Comparison of ENCODE assay signal across 17 mouse cellular contexts in the genomic region with DNA sequence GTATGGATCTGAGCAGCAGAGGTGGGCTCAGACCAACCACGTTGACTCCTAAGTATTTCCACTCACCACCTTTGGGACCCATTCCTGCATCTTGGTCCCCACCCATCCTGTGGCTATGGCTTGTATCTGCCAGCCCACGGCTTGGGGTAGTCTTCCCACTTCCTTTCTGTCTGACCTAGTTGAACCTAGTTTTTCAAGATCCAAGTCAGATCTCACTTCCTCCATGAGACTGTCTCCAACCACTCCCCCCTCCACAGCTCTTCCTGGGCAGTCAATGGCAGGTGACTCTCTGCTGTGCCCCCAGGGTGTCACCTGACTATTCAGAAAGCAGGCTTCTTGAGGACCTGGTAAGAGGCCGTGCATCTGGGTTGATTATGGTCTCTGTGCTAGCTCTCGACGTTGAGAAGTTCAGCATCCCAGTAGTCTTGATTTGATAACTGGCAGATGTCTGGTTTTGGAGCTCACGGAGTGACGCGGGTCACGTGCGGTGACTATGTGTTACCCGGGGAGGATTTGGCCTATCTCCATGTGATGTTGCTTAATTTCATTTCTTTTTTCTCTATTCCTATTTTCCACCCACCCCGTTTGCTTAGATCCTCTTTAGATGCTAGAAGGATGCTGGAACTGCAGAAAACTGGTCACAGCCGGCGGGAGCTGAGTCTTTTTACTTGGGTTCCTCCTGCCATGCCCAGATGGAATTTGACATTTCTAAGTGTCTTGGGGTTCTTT.
A peak's percentile ranks its signal among the peaks of the same experiment; 100 is the strongest.
DNase-seq lines count a peak whose midpoint lies in the region; ATAC-seq and TF ChIP-seq lines count a peak whose summit lies in the region.
"Had no signal": no experiment of that assay in that cellular context is flagged by ENCODE, and none has a peak within 500 bp of the region (broad histone marks: within the 10 kb centered on the region; RNA-seq: fewer than 3 reads in every experiment).

No protein-coding gene starts in this region.

- no peaks in the 10 kb centered on the region for H3K9me3 ChIP-seq in liver, embryonic 11.5 days (ENCODE audit: control insufficient read depth, low read length)
- H3K9me3 ChIP-seq: heart, embryonic 12.5 days; hindbrain, embryonic 13.5 days; limb, embryonic 12.5 days; neural tube, embryonic 15.5 days; stomach, embryonic 15.5 days had no signal

- no peaks in the 10 kb centered on the region for H3K27me3 ChIP-seq in liver, adult 2 months (ENCODE audit: control insufficient read depth, insufficient read depth, low read length)
- H3K27me3 ChIP-seq in liver, embryonic 11.5 days (replicated peaks; ENCODE audit: control insufficient read depth, insufficient read depth, low read length): no peaks in the 10 kb centered on the region
- H3K27me3 ChIP-seq: heart, embryonic 12.5 days; hindbrain, embryonic 13.5 days; limb, embryonic 12.5 days; neural tube, embryonic 15.5 days; stomach, embryonic 15.5 days had no signal

- peak; percentile 5 for DNase-seq in gastrocnemius, adult 18-20 months (ENCODE audit: low spot score)
- DNase-seq in gastrocnemius, postnatal 4 days (ENCODE audit: low spot score in 2 of 2): no peak
- peak; percentile 30 for DNase-seq in liver, adult 2 months (ENCODE audit: extremely low read depth, low read depth, low spot score)
- DNase-seq in liver, embryonic 11.5 days (ENCODE audit: low spot score): no peak
- no peak for DNase-seq in adrenal gland, adult 18-20 months (ENCODE audit: low spot score in 2 of 2)
- no peak for DNase-seq in yolk sac, embryonic 10.5 days (ENCODE audit: low spot score)
- DNase-seq: adrenal gland, postnatal 36 days; cerebellum, adult 18-20 months; embryo, embryonic 11 days; kidney, adult 8-10 months had no signal

- H3K4me1 ChIP-seq in liver, adult 2 months (ENCODE audit: control insufficient read depth, insufficient read depth, low read length): no peaks in the 10 kb centered on the region
- H3K4me1 ChIP-seq in liver, embryonic 11.5 days (replicated peaks; ENCODE audit: control insufficient read depth, insufficient read depth, low read length): peaks cover 8% of the 10 kb centered on the region; the same call in 1 of the 2 replicates
- peaks cover 71% of the 10 kb centered on the region for H3K4me1 ChIP-seq in bone marrow macrophage, adult 2 months (ENCODE audit: control insufficient read depth, insufficient read depth, low read length)

- H3K4me2 ChIP-seq in liver, embryonic 11.5 days: no peak overlapping the region
- H3K4me2 ChIP-seq: heart, embryonic 12.5 days; hindbrain, embryonic 13.5 days; limb, embryonic 12.5 days; neural tube, embryonic 15.5 days; stomach, embryonic 15.5 days had no signal

- ATAC-seq in liver, embryonic 11.5 days (replicated peaks; ENCODE audit: low FRiP score): no peak
- ATAC-seq in megakaryocyte, adult 5-6 weeks (ENCODE audit: poor library complexity, severe bottlenecking): peak; percentile 60

- no peak for TF ChIP-seq CTCF in liver, adult 2 months (IDR thresholded peaks at IDR 0.05; ENCODE audit: low read depth, low read length)
- TF ChIP-seq CTCF in bone marrow macrophage, adult 2 months (IDR thresholded peaks at IDR 0.05; ENCODE audit: low read depth, low read length): no peak

- TF ChIP-seq POLR2A in liver, adult 2 months (IDR thresholded peaks at IDR 0.05; ENCODE audit: extremely low read depth, insufficient read depth, low read length): no peak
- no peak for TF ChIP-seq POLR2A in bone marrow macrophage, adult 2 months (IDR thresholded peaks at IDR 0.05; ENCODE audit: borderline replicate concordance, low read depth, low read length)

- H3K36me3 ChIP-seq in liver, adult 2 months (ENCODE audit: control insufficient read depth, insufficient read depth, low read length): no peaks in the 10 kb centered on the region
- no peaks in the 10 kb centered on the region for H3K36me3 ChIP-seq in liver, embryonic 11.5 days (ENCODE audit: control insufficient read depth, insufficient read depth, low read length)
- H3K36me3 ChIP-seq: hindbrain, embryonic 13.5 days; limb, embryonic 12.5 days; neural tube, embryonic 15.5 days; stomach, embryonic 15.5 days had no signal

- no peak overlapping the region for H3K4me3 ChIP-seq in liver, adult 2 months (ENCODE audit: insufficient read depth, low read depth, low read length)
- no peak overlapping the region for H3K4me3 ChIP-seq in liver, embryonic 11.5 days (ENCODE audit: low read depth, low read length)
- H3K4me3 ChIP-seq in bone marrow macrophage, adult 2 months (ENCODE audit: insufficient read depth, low read length): peak overlapping the region; percentile 6; the same call in 1 of the 2 replicates
- H3K4me3 ChIP-seq: heart, embryonic 12.5 days; hindbrain, embryonic 13.5 days; limb, embryonic 12.5 days; neural tube, embryonic 15.5 days; stomach, embryonic 15.5 days had no signal

- no peak overlapping the region for H3K27ac ChIP-seq in liver, adult 2 months (replicated peaks; ENCODE audit: insufficient read depth, low read depth, low read length)
- no peak overlapping the region for H3K27ac ChIP-seq in liver, embryonic 11.5 days (ENCODE audit: low read depth, low read length)
- H3K27ac ChIP-seq in bone marrow macrophage, adult 2 months (ENCODE audit: insufficient read depth, low read depth, low read length): peak overlapping the region; percentile 88
- H3K27ac ChIP-seq: hindbrain, embryonic 13.5 days; limb, embryonic 12.5 days; neural tube, embryonic 15.5 days; stomach, embryonic 15.5 days had no signal

- no peak overlapping the region for H3K9ac ChIP-seq in liver, adult 2 months (ENCODE audit: low read depth, low read length)
- H3K9ac ChIP-seq in liver, embryonic 11.5 days (ENCODE audit: low read depth, low read length): no peak overlapping the region
- H3K9ac ChIP-seq: heart, embryonic 12.5 days; hindbrain, embryonic 13.5 days; limb, embryonic 12.5 days; neural tube, embryonic 15.5 days; stomach, embryonic 15.5 days had no signal

- WGBS in liver, adult 2 months: 92% methylated on average over 14 of the region's 14 CpGs
- WGBS in liver, embryonic 11.5 days: 79% methylated on average over 14 of the region's 14 CpGs

- H3K79me2 ChIP-seq in liver, adult 2 months (ENCODE audit: control insufficient read depth, insufficient read depth, low read length): no peaks in the 10 kb centered on the region

Comparison
In these comparisons a context has a peak if more than half of its experiments do, and no peak if none do; other contexts are left out.
1. DNase-seq: peak in gastrocnemius, adult 18-20 months (single experiment) and liver, adult 2 months (single experiment); none in gastrocnemius, postnatal 4 days (0 of 2), liver, embryonic 11.5 days (single experiment), adrenal gland, adult 18-20 months (0 of 2) and yolk sac, embryonic 10.5 days (single experiment).